Mouse (Mus musculus) 3T3-L1 (cell line): ENCODE measurements around the gene Rab21.
A peak's percentile ranks its signal among the peaks of the same experiment; 100 is the strongest.
"Not testable (repeated sequence)": the region's sequence is repeated elsewhere in the genome, so short reads cannot be mapped to it uniquely, and the experiment has no call there.

Experiments
- DNase-seq: peaks from one replicate; pipeline ENCODE4 v3.0.0-alpha.2; 2015; ENCODE audit warnings: low read depth, low spot score

Gene Rab21

DNA sequence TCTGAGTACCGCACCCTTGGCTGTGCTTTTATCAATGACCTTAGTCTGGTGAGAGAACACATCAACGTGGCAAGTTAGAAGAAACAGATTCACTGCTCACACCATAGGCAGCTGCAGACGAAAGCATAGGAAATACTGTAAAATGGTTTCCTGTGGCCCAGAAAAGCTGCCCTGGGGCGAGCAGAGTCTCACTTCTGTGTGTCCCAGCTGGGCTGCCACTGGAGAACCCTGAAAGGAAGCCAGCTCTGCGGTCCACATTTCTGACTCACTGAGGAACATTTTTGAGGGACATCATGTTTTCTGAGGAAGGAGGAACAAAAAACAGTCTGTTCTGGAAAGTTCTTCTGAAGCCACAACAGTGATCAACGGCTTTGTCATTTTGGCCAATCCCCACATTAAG lies 13.1 kb upstream of the Rab21 start:
- peak; percentile 97 for DNase-seq

DNA sequence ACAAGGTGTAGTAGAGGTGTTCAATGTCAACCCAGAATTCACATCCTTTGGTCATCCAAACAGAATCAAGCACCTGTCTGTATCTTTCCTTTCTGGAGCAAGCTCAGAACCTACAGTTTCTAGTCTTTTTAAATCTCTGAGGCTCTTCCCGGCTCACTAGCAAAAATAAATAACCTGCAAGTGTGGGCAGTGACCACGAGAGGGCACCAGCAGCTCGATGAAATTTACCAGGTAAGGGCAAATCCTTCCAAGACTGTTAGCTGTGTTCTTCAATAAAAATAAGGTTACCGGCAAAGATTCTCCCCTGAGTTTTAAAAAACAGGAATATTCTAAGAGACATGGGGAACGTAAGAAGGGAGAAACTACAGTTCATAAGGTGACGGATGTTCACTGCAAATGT lies 7.9 kb upstream of the Rab21 start:
- DNase-seq: peak; percentile 82

GRCm38 (mm10) chr10:115321317-115322035 lies 6.1 kb upstream of the Rab21 start:
- DNase-seq: no peak

DNA sequence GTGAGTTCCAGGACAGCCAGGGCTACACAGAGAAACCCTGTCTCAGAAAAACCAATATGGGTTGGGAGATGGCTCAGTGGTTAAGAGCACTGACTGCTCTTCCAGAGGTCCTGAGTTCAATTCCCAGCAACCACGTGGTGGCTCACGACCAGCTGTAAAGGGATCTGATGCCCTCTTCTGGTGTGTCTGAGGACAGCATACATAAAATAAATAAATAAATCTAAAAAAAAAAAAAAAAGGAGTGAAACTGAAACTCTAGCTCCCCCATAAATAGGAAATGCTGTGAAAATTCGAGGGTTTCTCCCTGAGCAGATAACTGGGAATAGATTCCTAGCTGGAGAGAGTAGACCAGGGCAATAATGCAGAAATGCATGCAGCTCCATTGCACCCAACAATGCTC lies 3.0 kb upstream of the Rab21 start:
- DNase-seq: not testable (repeated sequence)

DNA sequence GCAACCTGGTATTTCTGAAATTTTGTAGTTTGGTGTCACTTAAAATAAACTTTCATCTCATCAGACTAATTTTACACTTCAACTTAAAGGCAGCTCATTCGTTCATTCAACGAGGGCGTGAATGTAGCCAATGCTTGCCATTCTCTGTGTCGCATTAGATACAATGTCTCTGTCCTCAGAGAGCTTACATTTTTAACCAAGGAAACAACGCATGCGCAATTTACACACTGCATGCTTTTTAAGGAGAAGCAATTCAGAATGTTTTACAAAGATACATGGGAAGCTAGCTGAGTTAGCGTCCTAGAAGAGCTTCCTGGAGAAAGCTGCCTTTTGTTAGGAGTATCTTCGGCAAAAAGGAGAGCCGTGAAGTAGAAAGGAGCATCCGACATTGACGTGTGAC lies 919 bp upstream of the Rab21 start:
- DNase-seq: peak; percentile 39

DNA sequence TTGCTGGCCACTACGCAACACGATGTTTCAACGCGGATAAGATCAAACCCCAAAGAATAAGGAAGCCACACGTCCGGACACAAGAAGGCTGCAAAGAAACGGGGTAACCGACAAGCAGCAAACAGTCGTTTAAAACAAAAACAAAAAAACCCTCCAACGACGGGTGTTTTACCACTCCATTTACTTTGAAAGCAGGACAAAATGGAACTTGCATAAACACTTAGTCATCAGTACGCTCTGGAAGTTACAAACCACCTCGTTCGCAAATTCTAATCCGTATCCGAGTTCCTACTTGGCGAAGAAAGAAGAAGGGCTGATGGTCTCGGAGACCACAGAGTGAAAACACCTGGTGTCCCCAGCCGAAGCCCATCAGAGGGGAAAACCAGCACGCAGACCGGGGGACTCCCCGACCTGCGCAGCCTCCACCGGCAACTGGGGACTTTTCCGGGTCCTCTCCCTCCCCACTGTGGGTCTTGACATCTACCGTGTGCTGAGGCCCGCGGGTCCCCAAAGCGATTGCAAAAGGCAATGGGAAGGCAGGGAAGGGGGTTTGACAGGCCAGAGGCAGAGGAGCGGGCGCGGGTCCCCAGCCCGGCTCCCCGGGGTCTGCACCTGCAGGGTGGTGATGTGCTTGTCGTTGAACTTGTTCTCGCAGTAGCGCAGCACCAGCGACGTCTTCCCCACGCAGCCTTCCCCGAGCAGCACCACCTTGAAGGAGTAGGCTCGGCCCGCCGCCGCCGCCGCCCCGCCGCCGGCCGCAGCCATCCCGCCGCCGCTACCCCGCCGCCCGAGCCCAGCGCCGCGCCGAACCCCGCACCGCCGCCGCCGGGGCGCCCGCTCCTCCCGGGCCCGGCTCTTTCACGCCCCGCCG lies 577 bp downstream of the Rab21 start:
- DNase-seq: peak; percentile 34

DNA sequence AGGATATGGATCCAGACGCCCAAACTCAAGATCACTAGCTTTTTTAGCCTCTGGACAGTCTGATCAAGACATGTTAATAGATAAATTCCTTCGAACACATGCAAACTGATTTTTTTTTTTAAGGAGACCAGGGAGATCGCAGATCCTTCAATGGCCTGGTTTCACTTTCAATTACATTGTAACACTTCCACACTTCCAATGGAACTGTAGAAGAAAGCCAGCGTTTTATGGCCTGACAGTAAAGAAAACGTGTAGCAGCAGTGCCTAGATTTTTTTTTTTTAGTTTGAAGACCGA lies 1.2 kb downstream of the Rab21 start:
- peak; percentile 47 for DNase-seq

GRCm38 (mm10) chr10:115313641-115314286 lies 1.6 kb downstream of the Rab21 start:
- no peak for DNase-seq

GRCm38 (mm10) chr10:115312732-115313131 lies 2.7 kb downstream of the Rab21 start:
- DNase-seq: no peak

DNA sequence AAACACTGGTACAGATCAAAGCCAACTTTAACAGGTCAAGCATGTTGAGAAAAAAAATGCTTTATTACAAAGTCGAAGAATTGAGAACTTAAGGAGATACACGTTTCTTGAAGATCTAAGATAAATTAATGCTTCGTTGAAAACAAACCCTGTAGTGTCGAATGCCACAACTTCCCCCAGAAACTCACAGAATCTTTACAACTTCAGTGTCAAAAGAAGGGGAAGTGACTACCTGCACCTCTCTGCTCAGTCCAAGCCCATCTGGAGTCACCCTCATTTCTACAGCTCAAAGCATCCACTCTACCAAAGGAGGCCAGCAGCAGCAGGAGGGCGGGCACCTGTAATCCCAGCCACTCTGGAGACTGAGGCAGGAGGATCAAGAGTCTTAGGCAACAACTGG lies 3.2 kb downstream of the Rab21 start:
- no peak for DNase-seq

DNA sequence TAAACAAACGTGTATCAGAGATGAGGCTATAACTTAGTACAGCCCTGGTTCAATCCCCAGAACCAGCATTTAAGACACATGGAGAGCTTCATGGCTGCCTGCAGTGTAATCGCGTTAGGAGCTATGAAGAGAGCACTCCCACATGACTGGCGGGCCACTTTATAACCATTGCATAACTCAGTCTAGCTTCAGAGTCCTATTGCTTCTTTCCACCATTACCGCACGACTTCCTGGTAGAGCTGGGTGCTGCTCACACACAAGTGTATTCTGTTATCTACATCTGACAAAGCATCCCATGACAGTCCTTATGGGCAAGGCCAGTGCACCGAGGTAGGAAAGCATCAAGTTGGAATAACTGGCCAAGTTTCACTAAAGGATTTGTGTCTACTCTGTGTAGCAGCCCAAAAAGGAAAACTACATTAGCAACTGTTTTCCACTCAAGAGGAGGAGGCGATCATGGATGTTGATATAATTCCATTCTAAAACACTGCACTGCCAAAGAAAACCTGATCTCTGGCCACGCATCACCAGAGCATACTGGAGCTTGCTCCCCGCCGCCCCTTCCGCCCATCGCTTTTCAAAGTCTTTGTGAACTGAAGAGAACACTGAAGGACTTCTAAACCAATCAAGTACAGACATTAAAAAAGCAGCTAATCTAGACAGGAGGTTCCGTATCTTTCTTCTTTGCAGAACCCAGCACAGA lies 4.0 kb downstream of the Rab21 start:
- DNase-seq: no peak

DNA sequence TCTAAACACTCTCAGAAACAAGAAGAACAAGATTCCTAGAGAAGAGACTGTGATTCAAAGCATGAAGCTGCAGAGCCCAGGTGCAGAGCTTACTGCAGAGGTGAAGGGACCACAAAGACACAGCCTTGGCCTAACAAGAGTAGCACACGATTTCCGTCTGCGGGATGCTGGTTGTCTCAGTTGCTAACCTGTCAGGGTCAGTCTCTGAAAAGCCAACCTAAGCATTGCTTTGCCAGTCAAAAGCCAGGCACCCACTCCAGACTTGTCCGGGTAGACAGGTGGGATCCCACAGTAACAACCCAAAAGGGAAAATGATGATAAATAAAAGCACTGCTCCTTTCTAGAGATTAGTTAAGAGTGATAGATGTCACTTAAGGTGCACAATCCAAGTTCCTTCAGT lies 6.2 kb downstream of the Rab21 start:
- no peak for DNase-seq

- no peak for DNase-seq
Observed at GRCm38 (mm10) chr10:115307331-115307875, 8.0 kb downstream of the Rab21 start.

DNA sequence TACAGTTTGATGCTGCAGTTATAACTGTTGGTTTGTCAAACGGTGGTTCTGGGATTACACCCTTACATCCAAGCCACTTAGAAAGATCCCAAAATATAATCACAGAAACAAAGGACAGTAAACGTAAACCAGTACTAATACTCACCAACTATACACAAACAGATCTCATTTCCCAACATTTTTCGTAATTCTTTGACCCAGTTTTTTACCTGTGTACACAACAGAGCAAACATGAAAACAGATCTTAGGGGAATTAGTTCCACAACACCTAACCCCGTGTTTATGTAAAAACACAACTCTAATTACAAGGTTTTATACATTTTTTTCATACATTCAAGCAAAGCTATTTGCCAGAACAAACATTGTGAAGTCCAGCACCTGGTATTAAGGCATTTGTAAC lies 16.7 kb downstream of the Rab21 start:
- DNase-seq: no peak

GRCm38 (mm10) chr10:115297582-115297981 lies 17.8 kb downstream of the Rab21 start:
- no peak for DNase-seq

DNA sequence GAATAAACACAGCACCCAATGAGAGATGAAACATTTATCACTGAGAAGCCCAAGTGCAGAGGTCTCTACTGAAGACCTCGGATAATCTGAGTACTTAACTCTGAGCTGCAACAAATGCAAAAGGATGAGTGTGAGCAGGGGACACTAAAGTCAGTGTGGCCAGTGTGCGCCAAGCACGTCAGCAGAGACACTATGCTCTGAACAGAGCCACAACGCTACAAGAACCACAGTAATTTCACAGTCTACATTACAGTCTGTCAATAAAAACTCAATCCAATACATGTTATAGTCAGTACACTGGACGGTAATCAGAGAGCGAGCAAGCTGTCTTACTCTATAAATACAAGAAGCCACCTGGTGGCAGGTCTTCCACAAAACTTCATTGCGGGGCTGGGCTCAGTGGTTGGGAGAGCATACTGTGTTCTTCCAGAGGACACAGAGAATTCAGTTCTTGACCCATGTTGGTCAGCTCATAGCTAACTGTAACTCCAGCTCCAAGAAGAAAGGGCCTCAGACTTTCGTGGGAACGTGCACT lies 18.9 kb downstream of the Rab21 start:
- DNase-seq: peak; percentile 14

- no peak for DNase-seq
Observed at GRCm38 (mm10) chr10:115295162-115295561, 20.2 kb downstream of the Rab21 start.

DNA sequence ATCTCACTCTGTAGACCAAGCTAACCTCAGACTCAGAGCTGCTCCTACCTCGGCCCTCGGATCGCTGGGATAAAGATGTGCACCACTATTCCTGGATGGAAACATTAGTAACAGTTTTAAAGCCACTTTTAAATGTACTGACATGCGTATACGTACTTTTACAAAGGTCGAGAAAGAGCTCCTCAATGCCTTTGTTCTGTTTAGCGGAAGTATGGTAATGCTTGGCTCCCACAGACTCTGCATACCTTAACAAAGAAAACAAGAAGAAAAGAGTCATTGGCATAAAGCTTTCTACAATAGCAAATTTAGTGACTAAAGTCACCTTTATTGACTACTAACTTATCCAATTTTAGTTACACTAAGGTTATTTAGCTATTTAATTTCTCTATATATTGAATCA lies 20.7 kb downstream of the Rab21 start:
- no peak for DNase-seq

DNA sequence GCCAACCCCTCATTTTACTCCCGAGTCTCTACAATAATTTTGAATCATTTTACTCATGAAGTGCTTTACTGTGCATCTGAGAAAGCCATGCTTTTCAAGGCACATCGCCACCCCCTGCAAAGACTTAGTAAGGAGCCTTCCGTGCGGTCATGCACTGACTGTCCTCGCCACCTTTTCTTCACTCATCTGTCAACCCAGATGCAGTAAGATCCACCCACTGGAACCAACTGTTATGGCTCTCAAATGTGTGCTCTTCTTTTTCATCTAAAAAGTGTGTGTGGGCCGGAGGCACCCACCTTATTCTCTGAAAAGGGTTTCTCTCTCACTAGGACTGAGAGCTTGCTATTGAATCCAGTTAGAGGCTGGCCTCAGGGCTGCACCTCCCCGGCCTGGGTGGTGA lies 21.4 kb downstream of the Rab21 start:
- DNase-seq: no peak

- no peak for DNase-seq
Observed at GRCm38 (mm10) chr10:115290671-115291070, 24.7 kb downstream of the Rab21 start.

DNA sequence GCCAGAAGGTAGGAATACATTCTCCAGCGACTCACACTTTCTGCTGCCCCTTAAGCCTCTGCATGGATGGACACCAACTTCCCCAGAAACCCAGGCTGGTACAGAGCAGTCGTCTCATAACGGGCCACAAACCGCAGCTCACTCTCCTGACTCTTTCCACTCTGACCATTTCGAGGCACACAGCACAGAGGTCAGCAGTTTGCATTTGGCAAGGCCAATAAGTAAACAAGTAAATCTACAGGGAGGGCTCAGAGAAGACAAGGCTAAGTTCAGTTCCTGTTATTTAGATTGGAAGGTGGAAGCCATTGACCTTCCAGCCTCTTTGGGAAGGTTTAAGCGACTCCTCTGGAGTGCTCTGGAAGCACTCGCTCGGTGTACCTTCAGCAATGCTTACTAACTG lies 26.5 kb downstream of the Rab21 start:
- no peak for DNase-seq

DNA sequence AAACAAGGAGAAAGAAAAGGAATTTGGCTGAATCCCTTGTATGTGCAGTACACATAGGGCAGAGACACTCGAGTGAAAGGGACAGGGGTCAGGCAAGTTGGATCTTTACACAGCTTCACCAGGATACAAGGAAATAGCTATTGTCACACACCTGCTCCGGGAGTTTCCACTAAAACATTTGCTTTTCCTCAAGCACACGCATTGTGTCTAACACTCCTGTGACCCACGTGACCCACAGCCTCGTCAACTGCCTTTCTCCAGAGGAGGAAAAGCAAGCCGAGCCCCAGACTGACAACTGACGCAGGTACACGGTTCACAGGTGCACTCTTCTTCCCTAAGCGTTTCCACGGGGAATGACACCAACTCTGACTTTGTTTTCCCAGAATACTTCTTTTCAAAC lies 31.2 kb downstream of the Rab21 start:
- DNase-seq: no peak
